Mouse (Mus musculus) stomach, embryonic 14.5 days (tissue): ENCODE measurements at regions not wholly inside any gene's neighbourhood (a gene's known extent, or its start where the extent isn't known, plus 50 kb on each side); places are given as distances from the start of the nearest gene placed in this dataset.

Experiments used
- ATAC-seq: fragments of 200-750 bp; cut with Nextera tagmentation; 2 replicates; pipeline ENCODE4 v1.8.0; 2017; ENCODE audit warnings: low read depth, moderate TSS enrichment; ENCODE audit not compliant: insufficient number of reproducible peaks, insufficient read depth, low FRiP score
- H3K27ac ChIP-seq: fragments of 300-500 bp; sonication (generic); 2 replicates; pipeline ENCODE4 v1.5.1; 2014; ENCODE audit warnings: mild to moderate bottlenecking, low read length, moderate library complexity, mixed read lengths
- H3K27me3 ChIP-seq: fragments of 300-500 bp; sonication (generic); 2 replicates; pipeline ENCODE4 v1.6.1; 2014; ENCODE audit warnings: low read length, control low read depth, mixed read lengths; ENCODE audit not compliant: control insufficient read depth, insufficient read depth
- H3K36me3 ChIP-seq: fragments of 300-500 bp; sonication (generic); 2 replicates; pipeline ENCODE4 v1.6.1; 2014; ENCODE audit warnings: mild to moderate bottlenecking, control low read depth, low read length, moderate library complexity, mixed read lengths; ENCODE audit not compliant: control insufficient read depth, insufficient read depth
- H3K4me1 ChIP-seq: fragments of 300-500 bp; sonication (generic); 2 replicates; pipeline ENCODE4 v1.6.1; 2014; ENCODE audit warnings: low read length, control low read depth, mixed read lengths; ENCODE audit not compliant: control insufficient read depth, insufficient read depth
- H3K4me2 ChIP-seq: fragments of 300-500 bp; sonication (generic); replicated peaks from 2 replicates; pipeline ENCODE4 v1.6.1; 2014; ENCODE audit warnings: low read depth, low read length, control low read depth
- H3K4me3 ChIP-seq: fragments of 300-500 bp; sonication (generic); 2 replicates; pipeline ENCODE4 v1.5.1; 2014; ENCODE audit warnings: low read depth, low read length, control low read depth
- H3K9ac ChIP-seq: fragments of 300-500 bp; sonication (generic); replicated peaks from 2 replicates; pipeline ENCODE4 v1.6.1; 2014; ENCODE audit warnings: low read depth, mild to moderate bottlenecking, control low read depth, low read length, moderate library complexity, mixed read lengths
- H3K9me3 ChIP-seq: fragments of 300-500 bp; sonication (generic); 2 replicates; pipeline ENCODE4 v1.6.1; 2016; ENCODE audit warnings: low read depth, low read length, control low read depth; ENCODE audit not compliant: control insufficient read depth
- WGBS: fragments of 180-500 bp; shearing (Covaris S2); extraction: QIAGEN DNeasy Blood & Tissue Kit; methylation state at CpG from one replicate; pipeline ENCODE4 v1.1.7; 2014; 5-methylcytosine and 5-hydroxymethylcytosine counted together

DNA sequence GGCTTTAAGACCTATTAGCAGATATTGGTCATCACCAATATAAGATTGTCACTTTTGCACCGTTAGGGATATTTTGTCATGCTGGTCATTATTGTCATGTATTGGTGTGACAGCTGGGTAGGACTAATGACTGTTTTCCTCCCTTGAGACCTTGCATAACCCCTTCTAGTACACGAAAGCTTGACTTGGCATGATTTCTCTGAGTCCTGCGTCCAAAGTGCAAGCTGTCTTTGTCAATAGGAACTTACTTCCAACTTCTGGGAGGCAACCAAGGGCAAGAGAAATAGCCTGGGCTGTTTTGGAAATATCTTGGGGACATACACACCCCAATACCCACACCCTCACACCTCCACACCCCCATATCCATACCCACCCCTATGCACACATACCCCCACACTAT lies 167.7 kb downstream of the Pmp22 start:
- H3K27ac ChIP-seq = no peak overlapping the region
- no peak overlapping the region for H3K9ac ChIP-seq
- H3K36me3 ChIP-seq = no peaks in the 10 kb centered on the region
- H3K4me1 ChIP-seq = no peaks in the 10 kb centered on the region
- H3K4me2 ChIP-seq = no peak overlapping the region
- no peaks in the 10 kb centered on the region for H3K9me3 ChIP-seq
- no peaks in the 10 kb centered on the region for H3K27me3 ChIP-seq
- WGBS = 85% methylated on average over 3 of the region's 3 CpGs
- ATAC-seq = no peak
- H3K4me3 ChIP-seq = no peak overlapping the region

DNA sequence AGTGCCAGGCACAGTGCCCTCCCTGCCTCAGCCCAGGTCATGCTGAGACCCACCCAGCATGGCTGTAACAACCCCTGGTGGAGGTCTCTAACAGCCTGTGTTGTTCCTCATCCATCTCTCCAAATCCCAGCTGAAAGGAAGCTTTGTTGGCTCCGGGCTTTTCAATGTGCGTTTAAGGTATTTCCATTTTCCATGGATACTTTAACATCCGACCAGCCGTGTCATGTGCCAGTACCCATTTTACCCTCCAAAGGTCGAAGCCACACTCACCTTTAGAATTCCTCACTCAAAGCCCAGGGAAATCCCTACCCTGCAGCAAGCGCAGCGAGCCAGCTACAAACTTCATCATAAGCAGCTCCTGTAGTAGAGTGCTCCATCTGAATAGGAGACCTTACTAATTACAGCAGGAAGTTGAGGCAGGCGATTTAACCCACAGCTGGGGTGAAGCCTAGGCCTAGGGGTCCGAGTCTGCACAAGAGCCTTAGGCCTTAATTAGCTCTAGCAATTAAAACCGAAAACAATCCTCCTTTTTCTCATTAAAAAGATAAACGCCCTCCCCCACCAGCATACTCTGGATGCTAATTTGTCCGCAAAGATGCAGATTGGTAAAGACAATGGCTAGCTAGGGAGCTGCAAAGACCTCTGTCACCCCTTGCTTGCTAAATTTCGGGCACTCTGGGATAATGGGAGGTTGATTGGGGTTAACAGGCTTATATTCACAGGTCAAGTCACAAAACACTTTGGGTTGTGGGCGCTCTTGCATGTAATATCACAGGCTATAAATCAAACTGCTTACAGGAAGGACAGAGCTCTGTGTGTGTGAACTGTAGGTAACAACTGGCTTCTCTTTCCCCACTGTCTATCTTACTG lies 171.2 kb downstream of the Pmp22 start:
- WGBS = 55% methylated on average over 14 of the region's 14 CpGs
- no peaks in the 10 kb centered on the region for H3K36me3 ChIP-seq
- H3K9ac ChIP-seq = no peak overlapping the region
- no peaks in the 10 kb centered on the region for H3K4me1 ChIP-seq
- no peak overlapping the region for H3K4me2 ChIP-seq
- H3K27ac ChIP-seq = no peak overlapping the region
- H3K27me3 ChIP-seq = no peaks in the 10 kb centered on the region
- H3K4me3 ChIP-seq = no peak overlapping the region
- ATAC-seq = no peak
- H3K9me3 ChIP-seq = no peaks in the 10 kb centered on the region

DNA sequence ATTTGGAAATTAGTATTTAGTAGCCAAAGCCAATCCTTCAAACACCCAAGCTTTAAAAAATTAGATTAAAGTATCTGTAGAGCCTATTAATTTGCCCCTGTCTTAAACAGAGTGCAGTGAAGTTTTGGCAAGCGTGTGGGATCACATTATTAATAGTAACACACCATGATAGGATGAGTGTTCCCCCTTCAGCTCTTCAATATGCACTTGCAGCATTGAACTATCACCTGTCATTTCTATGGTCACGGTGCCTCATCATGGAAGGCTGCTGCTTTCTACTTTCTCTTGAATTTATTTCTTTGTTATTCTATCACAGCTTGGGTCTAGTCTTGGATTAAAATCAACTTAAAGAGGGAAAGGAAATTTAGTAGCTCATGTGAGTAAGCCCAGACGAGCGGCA lies 196.4 kb downstream of the Pmp22 start:
- H3K4me1 ChIP-seq = no peaks in the 10 kb centered on the region
- no peak overlapping the region for H3K27ac ChIP-seq
- ATAC-seq = no peak
- WGBS = 75% methylated on average over 4 of the region's 4 CpGs
- H3K4me3 ChIP-seq = no peak overlapping the region
- no peak overlapping the region for H3K9ac ChIP-seq
- H3K9me3 ChIP-seq = no peaks in the 10 kb centered on the region
- no peaks in the 10 kb centered on the region for H3K27me3 ChIP-seq
- H3K36me3 ChIP-seq = no peaks in the 10 kb centered on the region
- H3K4me2 ChIP-seq = no peak overlapping the region

DNA sequence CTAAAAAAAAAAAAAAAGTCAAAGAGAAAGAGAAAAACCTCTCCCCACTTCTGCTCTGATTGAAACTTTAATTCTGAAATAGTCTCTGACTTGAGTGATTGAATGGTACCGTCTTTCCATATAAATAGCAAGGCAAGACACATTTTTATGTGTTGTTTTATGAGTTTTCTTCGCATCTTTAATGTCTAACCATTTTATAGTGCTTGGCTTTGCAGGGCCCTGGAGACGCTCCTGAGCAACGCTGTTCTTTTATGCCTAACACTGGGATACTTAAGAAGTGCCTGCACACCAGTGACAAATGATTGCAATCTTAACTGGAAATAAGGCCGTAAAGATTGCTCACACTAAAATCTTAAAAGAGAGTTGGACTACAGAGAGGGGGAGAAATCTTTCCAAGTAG lies 198.1 kb downstream of the Pmp22 start:
- WGBS = 69% methylated on average over 5 of the region's 5 CpGs
- H3K9ac ChIP-seq = no peak overlapping the region
- H3K4me2 ChIP-seq = no peak overlapping the region
- H3K4me1 ChIP-seq = no peaks in the 10 kb centered on the region
- H3K9me3 ChIP-seq = no peaks in the 10 kb centered on the region
- no peaks in the 10 kb centered on the region for H3K36me3 ChIP-seq
- no peaks in the 10 kb centered on the region for H3K27me3 ChIP-seq
- no peak overlapping the region for H3K27ac ChIP-seq
- no peak for ATAC-seq
- no peak overlapping the region for H3K4me3 ChIP-seq

GRCm38 (mm10) chr11:63337503-63337902 lies 208.7 kb downstream of the Pmp22 start:
- no peak overlapping the region for H3K4me2 ChIP-seq
- no peaks in the 10 kb centered on the region for H3K9me3 ChIP-seq
- ATAC-seq = no peak
- no peak overlapping the region for H3K9ac ChIP-seq
- no peak overlapping the region for H3K27ac ChIP-seq
- no peaks in the 10 kb centered on the region for H3K4me1 ChIP-seq
- H3K36me3 ChIP-seq = no peaks in the 10 kb centered on the region
- H3K4me3 ChIP-seq = no peak overlapping the region
- no peaks in the 10 kb centered on the region for H3K27me3 ChIP-seq
- WGBS = 43% methylated on average over 9 of the region's 9 CpGs

- no peak overlapping the region for H3K4me3 ChIP-seq
- H3K27me3 ChIP-seq = no peaks in the 10 kb centered on the region
- no peaks in the 10 kb centered on the region for H3K4me1 ChIP-seq
- no peaks in the 10 kb centered on the region for H3K36me3 ChIP-seq
- WGBS = 91% methylated on average over 1 of the region's 1 CpGs
- H3K4me2 ChIP-seq = no peak overlapping the region
- no peaks in the 10 kb centered on the region for H3K9me3 ChIP-seq
- H3K27ac ChIP-seq = no peak overlapping the region
- no peak overlapping the region for H3K9ac ChIP-seq
- no peak for ATAC-seq
These were observed 209.5 kb downstream of the Pmp22 start for GRCm38 (mm10) chr11:63338277-63338676.

DNA sequence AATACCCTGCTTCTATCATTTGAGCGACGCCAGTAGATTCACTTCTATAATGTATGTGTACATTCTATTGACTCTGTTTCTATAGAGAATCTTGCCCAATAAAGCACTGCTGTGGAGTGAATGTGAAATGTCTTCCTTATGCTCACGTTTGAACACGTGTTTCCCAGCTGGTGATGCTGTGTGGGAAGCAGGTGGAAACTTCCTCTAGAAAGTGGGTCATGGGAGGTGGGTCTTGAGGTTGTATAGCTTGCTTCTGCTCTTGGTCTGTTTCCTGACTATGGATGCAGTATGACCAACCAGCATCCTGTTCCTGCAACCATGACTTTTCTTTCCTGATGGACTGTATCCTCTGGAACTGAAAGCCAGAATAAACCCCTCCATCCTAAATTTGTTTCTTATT lies 216.9 kb downstream of the Pmp22 start:
- no peak overlapping the region for H3K9ac ChIP-seq
- no peak overlapping the region for H3K4me2 ChIP-seq
- H3K9me3 ChIP-seq = no peaks in the 10 kb centered on the region
- no peaks in the 10 kb centered on the region for H3K36me3 ChIP-seq
- H3K27ac ChIP-seq = no peak overlapping the region
- H3K4me3 ChIP-seq = no peak overlapping the region
- H3K4me1 ChIP-seq = no peaks in the 10 kb centered on the region
- no peaks in the 10 kb centered on the region for H3K27me3 ChIP-seq
- WGBS = 86% methylated on average over 4 of the region's 4 CpGs
- ATAC-seq = no peak

DNA sequence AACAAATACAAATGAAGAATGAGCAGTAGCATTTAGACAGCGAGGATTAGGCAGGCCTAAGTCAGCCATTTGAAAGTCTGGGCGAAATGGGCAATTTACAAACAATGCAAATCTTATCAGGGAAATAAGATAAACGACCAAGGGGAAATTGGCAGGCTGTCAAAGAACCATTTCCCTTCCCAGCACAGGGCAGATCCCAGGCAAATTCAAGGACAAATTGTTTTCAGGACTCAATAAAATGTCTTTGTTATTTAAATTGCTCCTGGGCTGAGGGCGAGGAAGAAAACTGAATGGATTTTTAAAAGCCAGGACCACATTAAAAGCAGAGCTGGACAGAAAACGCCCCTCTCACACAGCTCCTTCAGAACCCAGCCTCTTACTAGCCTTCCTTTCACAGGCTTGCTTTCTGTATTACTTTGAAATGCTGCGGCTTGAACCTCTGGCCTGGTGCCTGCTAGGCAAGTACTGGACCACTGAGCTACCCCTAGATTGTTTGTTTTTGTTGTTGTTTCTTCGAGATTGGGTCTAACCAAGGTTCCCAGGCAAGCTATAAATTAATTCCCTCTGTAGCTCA lies 221.4 kb downstream of the Pmp22 start:
- Histone ChIP-seq H3K4me2 (no peak overlapping the region), H3K9me3 (no peaks in the 10 kb centered on the region), H3K9ac (no peak overlapping the region), H3K27me3 (no peaks in the 10 kb centered on the region), H3K27ac (no peak overlapping the region; the same call in 1 of the 2 replicates), H3K4me3 (no peak overlapping the region), H3K4me1 (no peaks in the 10 kb centered on the region), H3K36me3 (no peaks in the 10 kb centered on the region)
- ATAC-seq = no peak
- WGBS = 24% methylated on average over 7 of the region's 7 CpGs
